Mouse (Mus musculus): Measurements from ENCODE around the gene Tsacc. TPM values are rescaled to one million over a fixed set of nuclear protein-coding genes. Genes with fewer than 3 reads are reported as not detected.
"Not testable (repeated sequence)": the region's sequence is repeated elsewhere in the genome, so short reads cannot be mapped to it uniquely, and the experiment has no call there.

Tsacc gene
- total RNA-seq, 2 experiments from 2014 or later, result 7.9 to 8.3 TPM

DNA sequence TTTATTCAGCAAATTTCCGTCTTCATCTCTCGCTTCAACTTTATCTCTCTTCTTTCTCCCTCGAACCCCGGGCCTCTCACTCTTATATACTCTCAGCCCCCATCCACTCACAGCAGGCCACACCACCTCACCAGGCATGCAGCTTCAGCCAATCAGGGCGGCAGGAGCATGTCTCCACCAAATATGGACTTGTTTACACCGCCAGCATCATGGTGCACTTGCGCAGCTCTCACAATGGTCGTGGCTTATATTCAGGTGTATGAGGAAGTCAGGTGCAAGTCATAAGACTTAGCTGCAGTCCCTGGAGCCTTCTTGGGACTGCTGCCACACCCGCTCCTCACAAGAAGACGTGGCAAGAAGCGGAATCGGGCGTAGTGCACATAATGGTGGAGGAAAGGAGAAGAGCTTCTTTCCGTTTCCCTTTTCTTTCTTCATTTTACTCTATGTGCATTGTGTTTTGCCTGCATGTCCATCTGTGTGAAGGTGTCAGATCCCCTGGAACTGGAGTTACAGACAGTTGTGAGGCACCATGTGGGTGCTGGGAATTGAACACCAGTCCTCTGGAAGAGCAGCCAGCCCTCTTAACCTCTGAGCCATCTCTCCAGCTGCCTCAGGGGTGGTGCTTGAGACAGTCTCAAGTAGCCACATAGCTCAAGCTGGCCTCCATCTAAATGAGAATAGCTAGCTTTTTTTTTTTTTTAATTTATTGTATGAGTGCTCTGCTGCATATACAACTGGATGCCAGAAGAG lies 11.8 kb downstream of the Tsacc start:
- not testable (repeated sequence) for DNase-seq

GRCm38 (mm10) chr3:88281141-88281916 lies 15.5 kb downstream of the Tsacc start:
- DNase-seq, result not testable (repeated sequence)

GRCm38 (mm10) chr3:88280035-88280434 lies 16.8 kb downstream of the Tsacc start:
- DNase-seq, result no peak

GRCm38 (mm10) chr3:88276529-88277143 lies 20.2 kb downstream of the Tsacc start:
- peak; percentile 64 for DNase-seq

- no peak for DNase-seq
Measured at GRCm38 (mm10) chr3:88276121-88276520, 20.7 kb downstream of the Tsacc start.

- DNase-seq, result no peak
Measured at GRCm38 (mm10) chr3:88274002-88274401, 22.8 kb downstream of the Tsacc start.

DNA sequence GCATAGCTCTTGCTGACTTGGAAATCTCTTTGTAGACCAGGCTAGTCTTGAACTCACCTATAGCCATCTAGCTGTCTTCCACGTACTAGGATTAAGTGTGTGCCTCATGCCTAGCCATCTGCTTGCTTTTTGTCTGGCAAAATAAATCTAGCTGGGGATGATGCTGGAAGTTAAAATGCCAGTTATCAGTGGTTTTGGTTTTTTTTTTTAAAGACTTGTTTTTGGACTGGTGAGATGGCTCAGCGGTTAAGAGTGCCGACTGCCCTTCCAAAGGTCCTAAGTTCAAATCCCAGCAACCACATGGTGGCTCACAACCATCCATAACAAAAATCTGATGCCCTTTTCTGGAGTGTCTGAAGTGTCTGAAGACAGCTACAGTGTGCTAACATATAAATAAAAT lies 24.9 kb downstream of the Tsacc start:
- DNase-seq, result no peak

DNA sequence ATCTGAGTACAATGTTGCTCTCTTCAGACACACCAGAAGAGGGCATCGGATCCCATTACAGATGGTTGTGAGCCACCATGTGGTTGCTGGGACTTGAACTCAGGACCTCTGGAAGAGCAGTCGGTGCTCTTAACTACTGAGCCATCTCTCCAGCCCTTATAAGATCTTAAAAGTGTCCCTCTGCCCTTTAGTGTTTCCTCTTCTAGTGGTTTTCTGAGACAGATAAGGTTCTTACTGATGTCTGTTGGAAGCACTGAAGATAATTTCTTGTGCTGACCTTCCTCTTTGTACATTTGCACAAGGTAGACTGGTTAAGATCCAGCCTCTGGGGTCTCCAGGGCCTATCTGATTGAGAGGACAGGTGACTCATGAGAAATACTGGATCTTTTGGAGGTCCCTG lies 25.5 kb downstream of the Tsacc start:
- DNase-seq, result not testable (repeated sequence)

GRCm38 (mm10) chr3:88268991-88269390 lies 27.8 kb downstream of the Tsacc start:
- peak; percentile 26 for DNase-seq

DNA sequence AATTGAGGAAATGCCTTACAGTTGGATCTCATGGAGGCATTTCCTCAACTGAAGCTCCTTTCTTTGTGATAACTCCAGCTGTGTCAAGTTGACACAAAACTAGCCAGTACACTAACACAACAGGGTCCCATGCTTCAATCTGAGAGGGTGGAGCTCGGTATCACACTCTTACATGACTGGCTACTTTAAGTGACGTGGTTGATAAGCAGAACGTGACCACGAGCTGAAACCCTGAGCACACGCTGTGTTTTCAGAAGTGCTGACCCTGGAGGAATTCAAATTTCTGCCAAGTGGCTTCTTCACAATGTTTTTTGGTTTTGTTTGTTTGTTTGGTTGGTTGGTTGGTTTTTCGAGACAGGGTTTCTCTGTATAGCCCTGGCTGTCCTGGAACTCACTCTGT lies 28.8 kb downstream of the Tsacc start:
- DNase-seq, result not testable (repeated sequence)

DNA sequence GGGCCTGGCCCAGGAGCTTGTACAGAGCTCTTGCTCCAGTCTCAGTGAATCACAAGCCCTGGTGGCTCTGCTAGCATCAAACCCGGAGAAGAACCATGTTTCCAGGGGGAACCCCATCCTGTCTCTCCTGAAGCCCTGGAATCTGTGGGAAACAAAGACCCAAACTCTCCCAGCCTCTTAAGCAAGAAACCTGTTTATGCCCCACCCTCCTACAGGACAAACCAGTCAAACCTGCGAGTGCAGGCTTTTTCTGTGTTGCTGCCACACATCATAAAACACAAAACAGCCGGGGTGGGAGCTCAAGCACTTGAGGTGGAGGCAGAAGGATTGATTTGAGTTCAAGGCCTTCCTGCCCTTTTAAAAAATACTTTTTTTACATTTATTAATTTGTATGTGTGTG lies 34.5 kb downstream of the Tsacc start:
- no peak for DNase-seq

GRCm38 (mm10) chr3:88256382-88256781 lies 40.4 kb downstream of the Tsacc start:
- no peak for DNase-seq

- no peak for DNase-seq
Measured at GRCm38 (mm10) chr3:88255950-88256349, 40.8 kb downstream of the Tsacc start.

DNA sequence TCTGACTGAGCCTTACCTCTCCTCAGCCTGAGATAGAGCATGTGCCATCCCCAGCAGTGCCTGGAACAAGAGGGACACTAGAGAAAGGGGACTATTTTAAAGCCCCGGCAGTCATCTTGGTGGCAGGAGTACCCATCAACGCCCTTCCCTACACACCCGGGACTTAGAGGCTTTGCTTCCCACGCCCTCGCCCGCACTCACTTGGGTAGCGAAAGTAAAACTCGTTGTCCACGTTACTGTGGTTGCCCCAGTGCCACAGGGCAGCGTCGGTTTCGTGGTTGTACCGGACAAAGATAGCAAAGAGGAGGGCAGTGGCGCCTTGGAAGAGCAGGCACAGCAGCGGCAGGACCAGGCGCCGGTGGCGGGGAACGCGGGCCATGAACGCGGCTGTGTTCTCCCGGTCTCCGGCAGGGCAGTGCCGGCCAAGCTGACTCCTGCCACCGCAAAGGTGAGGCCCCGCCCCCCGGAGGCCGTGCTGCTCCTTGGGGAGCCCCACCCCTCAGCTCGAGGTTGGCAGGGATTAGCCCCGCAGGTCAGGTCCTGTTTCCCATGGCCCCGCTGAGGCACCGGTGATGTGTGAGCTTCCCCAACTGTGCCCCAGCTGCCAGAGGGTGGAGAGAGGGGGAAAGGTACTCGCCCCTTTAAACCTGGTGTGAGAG lies 42.4 kb downstream of the Tsacc start, which contains the start of gene Rhbg:
Rhbg (minus strand) TSS at position 442 of the 659 bp plus-strand sequence.
- DNase-seq, result peak; percentile 72

- DNase-seq, result no peak
Measured at GRCm38 (mm10) chr3:88252739-88253138, 44.1 kb downstream of the Tsacc start.

DNA sequence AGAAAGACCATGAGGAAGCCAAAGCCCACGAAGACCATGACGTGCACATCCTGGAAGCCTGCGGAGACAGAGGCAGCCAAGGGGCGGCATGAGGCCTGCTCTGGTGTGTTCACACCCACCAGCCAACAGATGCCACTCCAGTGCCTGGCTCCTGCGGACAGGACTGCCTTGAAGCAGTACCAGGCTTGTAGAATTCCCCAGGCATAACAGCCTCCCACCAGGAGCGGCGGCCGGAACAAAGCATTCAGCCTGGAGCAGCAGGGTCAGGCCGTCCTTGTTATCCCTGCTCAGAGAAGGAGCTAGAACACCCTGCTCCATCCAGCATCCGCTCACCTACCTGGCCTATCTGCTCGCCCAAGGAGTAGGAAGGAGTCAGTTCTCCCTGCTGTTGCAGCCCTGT lies 48.4 kb downstream of the Tsacc start:
- DNase-seq, result no peak

DNA sequence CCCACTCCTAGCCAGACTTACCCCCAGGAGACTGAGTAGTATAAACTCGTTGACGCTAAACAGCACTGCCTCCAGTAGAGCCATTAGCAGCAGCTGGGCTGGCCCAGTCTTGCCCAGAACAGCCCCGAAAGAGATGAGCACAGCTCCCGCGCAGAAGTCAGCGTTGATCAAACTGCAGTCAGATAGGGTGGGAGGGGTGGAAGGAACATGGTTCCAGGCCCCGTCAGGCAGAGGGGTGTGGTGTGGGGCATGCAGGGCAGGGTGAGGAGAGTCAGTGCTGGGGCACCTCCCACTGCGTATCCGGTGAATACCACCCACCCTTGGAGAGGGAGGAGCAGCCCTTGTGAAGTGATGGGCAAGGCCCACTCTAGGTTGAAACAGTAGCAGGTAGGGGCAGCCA lies 49.1 kb downstream of the Tsacc start:
- no peak for DNase-seq

- DNase-seq, result peak; percentile 86
Measured at GRCm38 (mm10) chr3:88245811-88246210, 51.0 kb downstream of the Tsacc start.

DNA sequence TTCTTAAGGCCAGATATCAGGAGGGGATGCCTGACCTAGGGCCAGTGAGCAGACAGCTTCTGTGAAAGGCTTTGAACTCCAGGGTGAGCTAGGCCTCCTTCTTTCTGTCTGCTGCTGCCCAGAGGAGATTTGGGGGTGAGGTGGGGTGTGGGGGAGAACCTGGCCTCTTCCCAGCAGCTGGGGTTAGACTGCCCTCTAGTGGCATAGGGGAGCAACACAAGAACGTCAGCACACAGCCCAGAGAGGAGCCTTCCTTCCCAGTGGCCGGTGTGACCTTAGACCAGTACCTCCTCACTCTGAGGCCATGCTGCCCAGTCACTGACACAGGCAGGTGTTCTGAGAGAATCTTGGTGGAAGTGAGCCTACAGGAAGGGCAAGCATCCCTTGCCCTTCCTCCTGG lies 52.7 kb downstream of the Tsacc start:
- DNase-seq, result peak; percentile 66

DNA sequence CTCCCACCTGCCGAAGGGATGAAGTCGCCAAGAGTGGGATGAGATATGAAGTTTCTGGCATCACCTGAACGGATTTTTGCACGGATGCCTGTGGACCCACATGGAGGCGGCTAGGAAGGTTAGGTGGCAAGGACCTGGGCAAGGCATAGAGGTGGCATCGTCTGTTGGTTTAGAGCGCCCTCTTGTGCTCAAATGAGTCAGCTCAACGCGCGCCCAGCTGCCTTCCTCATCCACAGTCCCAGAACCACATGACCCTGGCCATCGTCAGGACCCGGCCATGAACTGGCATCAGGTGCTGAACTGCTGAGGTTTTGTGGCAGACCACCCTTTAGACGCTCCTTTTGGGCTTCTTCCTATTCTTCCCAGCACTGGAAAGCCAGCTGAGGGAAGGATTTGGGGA lies 54.3 kb downstream of the Tsacc start:
- DNase-seq, result peak; percentile 87

- DNase-seq, result no peak
Measured at GRCm38 (mm10) chr3:88241045-88241786, 55.6 kb downstream of the Tsacc start.

DNA sequence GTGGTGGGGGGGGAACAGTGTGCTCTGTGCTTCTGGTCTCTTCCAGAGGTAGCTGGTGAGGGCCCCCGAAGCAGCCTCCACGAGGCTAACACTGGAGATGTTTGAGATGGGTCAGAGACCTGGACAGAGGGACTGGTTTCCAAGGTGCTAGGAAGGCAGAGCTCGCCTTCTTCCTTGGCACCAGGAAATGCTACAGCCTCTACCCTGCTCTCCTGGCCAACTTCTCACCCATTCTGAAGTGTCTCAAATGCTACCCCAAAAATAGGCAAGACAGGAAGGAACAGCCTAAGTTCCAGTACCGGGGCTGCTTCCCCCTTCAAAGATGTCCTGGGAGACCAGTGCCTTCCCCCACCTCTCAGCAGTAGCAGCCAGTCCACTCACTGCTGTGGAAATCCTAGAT lies 57.4 kb downstream of the Tsacc start:
- DNase-seq, result no peak
